Mouse (Mus musculus): ENCODE data around the gene Arel1. TPM values are rescaled to one million over a fixed set of nuclear protein-coding genes. Genes with fewer than 3 reads are reported as not detected.

The Arel1 gene
- polyA plus RNA-seq, 1 experiment from 2014 or later: 8.8 TPM

- no peak overlapping the region for H3K4me3 ChIP-seq (replicated peaks; ENCODE audit: low read depth, low read length)
- no peaks in the 10 kb centered on the region for H3K36me3 ChIP-seq (ENCODE audit: insufficient read depth, low read length)
- WGBS: 82% methylated on average over 2 of the region's 2 CpGs
- no peaks in the 10 kb centered on the region for H3K27me3 ChIP-seq (ENCODE audit: insufficient read depth, low read length)
- TF ChIP-seq CTCF (IDR thresholded peaks at IDR 0.05; ENCODE audit: low read depth): no peak
- DNase-seq (ENCODE audit: low spot score) (no peak), ATAC-seq (replicated peaks; ENCODE audit: low FRiP score, low read depth) (no peak)
- no peak overlapping the region for H3K4me2 ChIP-seq (ENCODE audit: low read length)
- no peaks in the 10 kb centered on the region for H3K4me1 ChIP-seq (replicated peaks; ENCODE audit: insufficient read depth, low read length)
- H3K27ac ChIP-seq: no peak overlapping the region
- H3K9ac ChIP-seq (ENCODE audit: low read depth, low read length): no peak overlapping the region
- no peaks in the 10 kb centered on the region for H3K9me3 ChIP-seq (replicated peaks; ENCODE audit: low read length)
Observed at GRCm38 (mm10) chr12:84911640-84912039, 59.1 kb downstream of the Arel1 start.

- DNase-seq (ENCODE audit: low spot score): no peak
- no peak overlapping the region for H3K4me2 ChIP-seq (ENCODE audit: low read length)
- no peaks in the 10 kb centered on the region for H3K36me3 ChIP-seq (ENCODE audit: insufficient read depth, low read length)
- whole genome bisulfite sequencing: 93% methylated on average over 4 of the region's 4 CpGs
- no peaks in the 10 kb centered on the region for H3K27me3 ChIP-seq (ENCODE audit: insufficient read depth, low read length)
- H3K4me3 ChIP-seq (replicated peaks; ENCODE audit: low read depth, low read length): no peak overlapping the region
- H3K9me3 ChIP-seq (replicated peaks; ENCODE audit: low read length): no peaks in the 10 kb centered on the region
- no peak for ATAC-seq (replicated peaks; ENCODE audit: low FRiP score, low read depth)
- no peak overlapping the region for H3K9ac ChIP-seq (ENCODE audit: low read depth, low read length)
- no peak overlapping the region for H3K27ac ChIP-seq
- TF ChIP-seq CTCF (IDR thresholded peaks at IDR 0.05; ENCODE audit: low read depth): no peak
- no peaks in the 10 kb centered on the region for H3K4me1 ChIP-seq (replicated peaks; ENCODE audit: insufficient read depth, low read length)
Observed at GRCm38 (mm10) chr12:84910066-84910465, 60.6 kb downstream of the Arel1 start.

- no peaks in the 10 kb centered on the region for H3K36me3 ChIP-seq (ENCODE audit: insufficient read depth, low read length)
- no peaks in the 10 kb centered on the region for H3K4me1 ChIP-seq (replicated peaks; ENCODE audit: insufficient read depth, low read length)
- no peak for DNase-seq (ENCODE audit: low spot score)
- WGBS: 58% methylated on average over 10 of the region's 10 CpGs
- no peaks in the 10 kb centered on the region for H3K9me3 ChIP-seq (replicated peaks; ENCODE audit: low read length)
- H3K27ac ChIP-seq: no peak overlapping the region
- no peak overlapping the region for H3K4me2 ChIP-seq (ENCODE audit: low read length)
- no peak for TF ChIP-seq CTCF (IDR thresholded peaks at IDR 0.05; ENCODE audit: low read depth)
- H3K27me3 ChIP-seq (ENCODE audit: insufficient read depth, low read length): no peaks in the 10 kb centered on the region
- no peak overlapping the region for H3K9ac ChIP-seq (ENCODE audit: low read depth, low read length)
- no peak overlapping the region for H3K4me3 ChIP-seq (replicated peaks; ENCODE audit: low read depth, low read length)
- ATAC-seq (replicated peaks; ENCODE audit: low FRiP score, low read depth): no peak
Observed at GRCm38 (mm10) chr12:84907627-84908480, 62.8 kb downstream of the Arel1 start.

- Histone ChIP-seq H3K9ac (ENCODE audit: low read depth, low read length) (no peak overlapping the region), H3K4me3 (replicated peaks; ENCODE audit: low read depth, low read length) (no peak overlapping the region), H3K27me3 (ENCODE audit: insufficient read depth, low read length) (no peaks in the 10 kb centered on the region), H3K9me3 (replicated peaks; ENCODE audit: low read length) (no peaks in the 10 kb centered on the region), H3K4me2 (ENCODE audit: low read length) (no peak overlapping the region), H3K36me3 (ENCODE audit: insufficient read depth, low read length) (no peaks in the 10 kb centered on the region), H3K4me1 (replicated peaks; ENCODE audit: insufficient read depth, low read length) (no peaks in the 10 kb centered on the region), H3K27ac (no peak overlapping the region)
- DNase-seq (ENCODE audit: low spot score): no peak
- TF ChIP-seq CTCF (IDR thresholded peaks at IDR 0.05; ENCODE audit: low read depth): no peak
- WGBS: 68% methylated on average over 12 of the region's 12 CpGs
- no peak for ATAC-seq (replicated peaks; ENCODE audit: low FRiP score, low read depth)
Observed at GRCm38 (mm10) chr12:84907024-84907626, 63.6 kb downstream of the Arel1 start.

GRCm38 (mm10) chr12:84904399-84904798 lies 66.3 kb downstream of the Arel1 start:
- Histone ChIP-seq H3K4me1 (replicated peaks; ENCODE audit: insufficient read depth, low read length) (no peaks in the 10 kb centered on the region), H3K4me2 (ENCODE audit: low read length) (no peak overlapping the region), H3K27ac (no peak overlapping the region), H3K27me3 (ENCODE audit: insufficient read depth, low read length) (no peaks in the 10 kb centered on the region), H3K9me3 (replicated peaks; ENCODE audit: low read length) (no peaks in the 10 kb centered on the region), H3K36me3 (ENCODE audit: insufficient read depth, low read length) (no peaks in the 10 kb centered on the region), H3K4me3 (replicated peaks; ENCODE audit: low read depth, low read length) (no peak overlapping the region), H3K9ac (ENCODE audit: low read depth, low read length) (no peak overlapping the region)
- 77% methylated on average over 7 of the region's 7 CpGs for WGBS
- no peak for ATAC-seq (replicated peaks; ENCODE audit: low FRiP score, low read depth)
- DNase-seq (ENCODE audit: low spot score): no peak
- no peak for TF ChIP-seq CTCF (IDR thresholded peaks at IDR 0.05; ENCODE audit: low read depth)

GRCm38 (mm10) chr12:84900317-84900716 lies 70.4 kb downstream of the Arel1 start:
- H3K27ac ChIP-seq: no peak overlapping the region
- WGBS: 73% methylated on average over 7 of the region's 7 CpGs
- no peak overlapping the region for H3K9ac ChIP-seq (ENCODE audit: low read depth, low read length)
- H3K4me3 ChIP-seq (replicated peaks; ENCODE audit: low read depth, low read length): no peak overlapping the region
- H3K36me3 ChIP-seq (ENCODE audit: insufficient read depth, low read length): no peaks in the 10 kb centered on the region
- H3K4me1 ChIP-seq (replicated peaks; ENCODE audit: insufficient read depth, low read length): no peaks in the 10 kb centered on the region
- no peak for TF ChIP-seq CTCF (IDR thresholded peaks at IDR 0.05; ENCODE audit: low read depth)
- ATAC-seq (replicated peaks; ENCODE audit: low FRiP score, low read depth): no peak
- no peak overlapping the region for H3K4me2 ChIP-seq (ENCODE audit: low read length)
- no peaks in the 10 kb centered on the region for H3K9me3 ChIP-seq (replicated peaks; ENCODE audit: low read length)
- no peaks in the 10 kb centered on the region for H3K27me3 ChIP-seq (ENCODE audit: insufficient read depth, low read length)
- DNase-seq (ENCODE audit: low spot score): no peak
